Mouse (Mus musculus): ENCODE measurements at regions not wholly inside any gene's neighbourhood (a gene's known extent, or its start where the extent isn't known, plus 50 kb on each side); places are given as distances from the start of the nearest gene placed in this dataset.

DNA sequence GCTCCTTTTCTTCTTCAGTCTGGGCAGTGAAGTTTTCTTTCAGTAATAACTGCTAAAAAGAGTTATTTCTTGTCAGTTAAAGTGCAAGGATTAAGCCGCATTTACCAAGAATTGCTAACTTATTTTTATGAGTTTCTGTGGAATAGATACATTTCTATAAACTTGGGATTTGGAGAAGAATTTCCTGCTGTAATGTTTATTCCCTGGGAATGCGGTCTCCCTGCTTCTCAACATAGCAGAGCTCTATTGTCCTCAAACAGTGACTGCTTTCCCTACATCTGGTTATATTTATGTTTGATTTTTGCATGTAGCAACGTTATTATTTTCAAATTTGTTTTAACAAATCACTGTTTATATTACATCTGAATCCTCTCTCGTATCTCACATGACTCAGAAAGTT lies 66.3 kb downstream of the Spry2 start:
- TF ChIP-seq POLR2A (IDR thresholded peaks at IDR 0.05; ENCODE audit: low read depth, low read length) (no peak), CTCF (IDR thresholded peaks at IDR 0.05; ENCODE audit: borderline replicate concordance, insufficient read depth, low read length) (no peak)

All from embryonic fibroblast, embryonic 13.5 days (primary cell).